Mouse (Mus musculus) thymus, adult 18-20 months (tissue): ENCODE measurements around the gene Lipc.

ENCODE experiments used
- DNase-seq, 2 experiments: peaks; one replicate each; pipeline ENCODE4 v3.0.0; 2022; ENCODE audit warnings: mixed read lengths in 2 of 2

Gene Lipc

GRCm38 (mm10) chr9:70816701-70817305 lies 135.2 kb downstream of the Lipc start:
- DNase-seq, result no peak

- no peak for DNase-seq
Observed at GRCm38 (mm10) chr9:70812551-70812950, 139.5 kb downstream of the Lipc start.

GRCm38 (mm10) chr9:70807714-70808113 lies 144.3 kb downstream of the Lipc start:
- DNase-seq, result no peak

- no peak for DNase-seq
Observed at GRCm38 (mm10) chr9:70806069-70806468, 146.0 kb downstream of the Lipc start.

GRCm38 (mm10) chr9:70802816-70803215 lies 149.2 kb downstream of the Lipc start:
- no peak for DNase-seq

GRCm38 (mm10) chr9:70801761-70802160 lies 150.3 kb downstream of the Lipc start:
- no peak for DNase-seq

- DNase-seq, result no peak
Observed at GRCm38 (mm10) chr9:70800588-70801315, 151.3 kb downstream of the Lipc start.

- DNase-seq, result no peak
Observed at GRCm38 (mm10) chr9:70795439-70795757, 156.6 kb downstream of the Lipc start.

- DNase-seq, result no peak
Observed at GRCm38 (mm10) chr9:70794643-70795438, 157.2 kb downstream of the Lipc start.

- DNase-seq, result no peak
Observed at GRCm38 (mm10) chr9:70790621-70791020, 161.4 kb downstream of the Lipc start.

GRCm38 (mm10) chr9:70788705-70789104 lies 163.3 kb downstream of the Lipc start:
- DNase-seq, result no peak

GRCm38 (mm10) chr9:70782191-70782590 lies 169.8 kb downstream of the Lipc start:
- DNase-seq, result no peak

- no peak for DNase-seq
Observed at GRCm38 (mm10) chr9:70775517-70775916, 176.5 kb downstream of the Lipc start.

GRCm38 (mm10) chr9:70760974-70761373 lies 191.1 kb downstream of the Lipc start:
- DNase-seq, result no peak

- DNase-seq, result no peak
Observed at GRCm38 (mm10) chr9:70751504-70752222, 200.4 kb downstream of the Lipc start.
